Mouse (Mus musculus): ENCODE measurements at regions not wholly inside any gene's neighbourhood (a gene's known extent, or its start where the extent isn't known, plus 50 kb on each side); places are given as distances from the start of the nearest gene placed in this dataset.

- Histone ChIP-seq H3K27me3 (replicated peaks) (no peaks in the 10 kb centered on the region), H3K9me3 (replicated peaks; ENCODE audit: low read length) (no peaks in the 10 kb centered on the region), H3K4me2 (ENCODE audit: insufficient read depth, low read depth, poor library complexity, severe bottlenecking) (no peak overlapping the region), H3K36me3 (replicated peaks in 1 of 2; ENCODE audit: control insufficient read depth in 1 of 2, insufficient read depth in 1 of 2, low read length in 1 of 2) (no peaks in the 10 kb centered on the region), H3K27ac (ENCODE audit: insufficient read depth, low read depth) (no peak overlapping the region), H3K4me3 (replicated peaks in 1 of 3; ENCODE audit: low read depth in 2 of 3, low read length in 2 of 3, poor library complexity in 1 of 3) (no peak overlapping the region), H3K4me1 (ENCODE audit: control insufficient read depth in 1 of 2, insufficient read depth in 2 of 2) (0 out of 4 replicates have a peak, but pooled peaks cover 0 to 5% of the 10 kb centered on the region in 2 experiments), H3K79me2 (replicated peaks; ENCODE audit: control insufficient read depth, extremely low read depth, insufficient read depth, poor library complexity, severe bottlenecking) (no peaks in the 10 kb centered on the region), H3K9ac (ENCODE audit: insufficient read depth, low read depth) (no peak overlapping the region)
- DNase-seq (ENCODE audit: extremely low read depth): no peak
- dilution Hi-C loops (cut with MboI; ENCODE audit: extremely low pct_ligation_motif_present, extremely low pct_unique_long_range_greater_than_20kb, low sequenced_read_pairs): no loop called here
- in situ Hi-C loops (cut with MboI; ENCODE audit: low pct_ligation_motif_present, low pct_unique_long_range_greater_than_20kb, low sequenced_read_pairs): no loop called here
- TF ChIP-seq NELFE (IDR thresholded peaks at IDR 0.05; ENCODE audit: low read depth, low read length) (no peak), SMC3 (IDR thresholded peaks at IDR 0.05; ENCODE audit: low read depth, low read length) (no peak), MEF2A (IDR thresholded peaks at IDR 0.05; ENCODE audit: borderline replicate concordance, low read depth, low read length) (no peak), ZKSCAN1 (IDR thresholded peaks at IDR 0.05; ENCODE audit: borderline replicate concordance, low read depth, low read length) (no peak), CTCF (conservative IDR thresholded peaks at IDR 0.05 in 1 of 2, IDR thresholded peaks at IDR 0.05 in 1 of 2; ENCODE audit: low read depth in 2 of 2, low read length in 2 of 2) (no peak), MAZ (IDR thresholded peaks at IDR 0.05; ENCODE audit: low read depth, low read length) (no peak), KAT2A (IDR thresholded peaks at IDR 0.05; ENCODE audit: insufficient replicate concordance, low read length) (no peak), USF2 (conservative IDR thresholded peaks at IDR 0.05; ENCODE audit: low read depth, low read length) (no peak), MYC (IDR thresholded peaks at IDR 0.05; ENCODE audit: low read depth, low read length) (no peak)
These were observed 101.8 kb upstream of the 1700016C15Rik start for GRCm38 (mm10) chr1:177627814-177628213.

- Histone ChIP-seq H3K9ac (ENCODE audit: insufficient read depth, low read depth) (no peak overlapping the region), H3K4me1 (ENCODE audit: control insufficient read depth in 1 of 2, insufficient read depth in 2 of 2) (peaks cover 8 to 18% of the 10 kb centered on the region in 2 experiments), H3K4me3 (replicated peaks in 1 of 3; ENCODE audit: low read depth in 2 of 3, low read length in 2 of 3, poor library complexity in 1 of 3) (no peak overlapping the region), H3K79me2 (replicated peaks; ENCODE audit: control insufficient read depth, extremely low read depth, insufficient read depth, poor library complexity, severe bottlenecking) (no peaks in the 10 kb centered on the region), H3K4me2 (ENCODE audit: insufficient read depth, low read depth, poor library complexity, severe bottlenecking) (peak overlapping the region; percentile 22; the same call in 1 of the 2 replicates), H3K9me3 (replicated peaks; ENCODE audit: low read length) (no peaks in the 10 kb centered on the region), H3K27me3 (replicated peaks) (no peaks in the 10 kb centered on the region), H3K36me3 (replicated peaks in 1 of 2; ENCODE audit: control insufficient read depth in 1 of 2, insufficient read depth in 1 of 2, low read length in 1 of 2) (no peaks in the 10 kb centered on the region), H3K27ac (ENCODE audit: insufficient read depth, low read depth) (no peak overlapping the region)
- DNase-seq (ENCODE audit: extremely low read depth): peak; percentile 40
- in situ Hi-C loops (cut with MboI; ENCODE audit: low pct_ligation_motif_present, low pct_unique_long_range_greater_than_20kb, low sequenced_read_pairs) (no loop called here), dilution Hi-C loops (cut with MboI; ENCODE audit: extremely low pct_ligation_motif_present, extremely low pct_unique_long_range_greater_than_20kb, low sequenced_read_pairs) (no loop called here)
- TF ChIP-seq NRF1 (IDR thresholded peaks at IDR 0.05; ENCODE audit: low read depth, low read length) (no peak), ETS1 (conservative IDR thresholded peaks at IDR 0.05; ENCODE audit: low read depth, low read length) (peak; percentile 35; the same call in 1 of the 2 replicates), JUN (IDR thresholded peaks at IDR 0.05; ENCODE audit: insufficient read depth, low read depth, low read length) (no peak), BHLHE40 (IDR thresholded peaks at IDR 0.05; ENCODE audit: low read depth, low read length) (peak; percentile 70), EP300 (IDR thresholded peaks at IDR 0.05; ENCODE audit: low read length) (peak; percentile 66), MAX (IDR thresholded peaks at IDR 0.05; ENCODE audit: low read length) (peak; percentile 41; the same call in 1 of the 2 replicates), KAT2A (IDR thresholded peaks at IDR 0.05; ENCODE audit: insufficient replicate concordance, low read length) (no peak), IRF4 (IDR thresholded peaks at IDR 0.05; ENCODE audit: low read depth, low read length) (peak; percentile 67)
These were observed 95.5 kb upstream of the 1700016C15Rik start for GRCm38 (mm10) chr1:177633966-177634602.

Data from CH12.LX (cell line).